Mouse (Mus musculus) right cerebral cortex, postnatal 10 days (tissue): Measurements from ENCODE around the gene Hcfc1r1.

ENCODE experiments used
- DNase-seq, 2 experiments: peaks; one replicate each; pipeline ENCODE4 v3.0.0; 2021; ENCODE audit warnings: low spot score in 2 of 2

Hcfc1r1 gene

DNA sequence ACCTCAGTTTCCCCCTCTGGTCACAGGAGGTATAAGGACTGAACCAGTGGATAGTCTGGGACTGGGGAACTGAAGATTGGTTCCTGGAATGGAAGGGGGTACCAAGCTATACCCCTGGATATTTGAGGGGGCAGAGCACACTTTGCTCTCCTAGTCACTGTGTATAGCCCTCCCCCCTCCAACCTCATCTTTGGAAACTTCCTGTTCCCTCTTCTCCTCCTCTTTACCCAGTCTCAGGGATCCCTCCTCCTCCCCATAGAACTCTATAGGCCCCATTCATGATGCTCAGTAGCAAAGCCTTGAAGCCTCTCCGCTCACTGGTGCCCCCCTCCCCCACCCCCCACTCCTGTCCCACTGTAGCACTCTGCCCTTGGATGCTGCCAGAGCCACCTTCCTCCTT lies 46.1 kb downstream of the Hcfc1r1 start:
- DNase-seq: no peak

DNA sequence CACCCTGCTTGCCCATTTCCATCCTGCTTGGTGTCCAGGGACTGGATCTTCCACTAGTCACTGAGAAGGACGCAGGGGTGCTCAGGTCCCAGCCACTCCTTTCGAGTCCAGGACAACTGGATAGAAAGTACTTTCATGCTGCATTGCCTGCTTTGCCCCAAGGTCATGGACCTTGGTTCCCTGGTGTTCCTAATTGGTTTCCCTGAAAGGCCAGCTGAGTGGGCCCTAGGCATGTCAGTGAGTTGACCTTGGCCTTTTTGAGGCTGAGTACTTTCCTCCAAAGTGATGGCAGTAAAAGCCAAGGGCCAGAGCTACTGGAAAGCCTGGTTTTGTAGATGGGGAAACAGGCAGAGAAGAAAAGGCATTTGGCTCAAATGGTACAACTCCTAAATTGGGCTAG lies 48.5 kb downstream of the Hcfc1r1 start:
- DNase-seq: no peak

DNA sequence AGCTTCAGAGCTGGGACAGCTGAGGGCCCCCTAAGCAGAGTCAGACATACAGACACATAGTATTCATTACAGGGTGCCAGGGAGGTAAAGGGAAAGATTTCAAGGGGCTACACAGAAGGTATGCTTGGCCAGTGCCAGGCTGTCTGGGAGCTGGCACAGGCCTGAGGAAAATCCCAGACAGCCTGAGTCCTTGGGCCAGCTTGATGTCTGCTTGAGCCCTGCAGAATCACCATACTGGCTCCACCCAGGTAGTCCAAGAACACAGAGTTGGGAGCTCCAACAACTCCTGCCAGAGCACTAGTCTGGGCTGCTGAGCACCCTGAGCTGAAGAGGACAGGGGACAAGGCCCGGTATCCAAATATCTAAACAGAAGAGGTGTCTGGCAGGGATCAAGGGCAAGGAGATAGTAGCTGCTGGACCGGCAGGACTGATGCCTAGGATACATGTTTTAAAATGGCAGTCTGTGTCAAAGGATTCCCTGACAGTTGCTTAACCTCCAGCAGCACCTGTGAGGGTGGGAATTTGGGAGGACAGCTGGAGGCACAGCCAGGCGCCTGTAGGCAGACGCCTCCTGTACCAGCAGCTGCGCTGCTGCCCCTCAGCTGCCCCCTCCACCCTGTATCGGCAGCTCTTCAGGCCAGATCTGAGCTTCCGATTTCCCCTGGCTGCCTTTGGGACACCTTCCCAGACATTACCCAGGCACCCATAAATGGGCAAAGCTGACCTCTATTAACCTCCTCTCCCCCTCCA lies 49.2 kb downstream of the Hcfc1r1 start, which contains the start of gene 1520401A03Rik:
1520401A03Rik (minus strand) TSS at position 408 of the 750 bp plus-strand sequence.
- DNase-seq: no peak
